Mouse (Mus musculus) neural tube, embryonic 11.5 days (tissue): ENCODE results near the gene Insr. TPM values are rescaled to one million over a fixed set of nuclear protein-coding genes. Genes with fewer than 3 reads are reported as not detected.
"Not testable (repeated sequence)": the region's sequence is repeated elsewhere in the genome, so short reads cannot be mapped to it uniquely, and the experiment has no call there.

Source experiments
- ATAC-seq: fragments of 200-750 bp; cut with Nextera tagmentation; 2 replicates; pipeline ENCODE4 v1.8.0; 2017; ENCODE audit warnings: moderate number of reproducible peaks, mild to moderate bottlenecking, moderate TSS enrichment, moderate library complexity; ENCODE audit not compliant: insufficient read depth, low FRiP score, low TSS enrichment
- DNase-seq: peaks from one replicate; pipeline ENCODE4 v3.0.0-alpha.2; 2015; ENCODE audit warnings: low spot score
- H3K27ac ChIP-seq: fragments of 300-500 bp; sonication (generic); 2 replicates; pipeline ENCODE4 v1.5.1; 2014; ENCODE audit warnings: low read depth, mild to moderate bottlenecking, low read length
- H3K27me3 ChIP-seq: fragments of 300-500 bp; sonication (generic); 2 replicates; pipeline ENCODE4 v1.6.1; 2014; ENCODE audit warnings: mild to moderate bottlenecking, low read length, mixed read lengths; ENCODE audit not compliant: control insufficient read depth, insufficient read depth
- H3K36me3 ChIP-seq: fragments of 300-500 bp; sonication (generic); 2 replicates; pipeline ENCODE4 v1.6.1; 2014; ENCODE audit warnings: mild to moderate bottlenecking, low read length, moderate library complexity, mixed read lengths; ENCODE audit not compliant: control insufficient read depth, insufficient read depth
- H3K4me1 ChIP-seq: fragments of 300-500 bp; sonication (generic); 2 replicates; pipeline ENCODE4 v1.6.1; 2014; ENCODE audit warnings: low read length, mixed read lengths; ENCODE audit not compliant: control insufficient read depth, insufficient read depth
- H3K4me2 ChIP-seq: fragments of 300-500 bp; sonication (generic); 2 replicates; pipeline ENCODE4 v1.6.1; 2014; ENCODE audit warnings: low read depth, mild to moderate bottlenecking, moderate library complexity
- H3K4me3 ChIP-seq: fragments of 300-500 bp; sonication (generic); 2 replicates; pipeline ENCODE4 v1.5.1; 2014; ENCODE audit warnings: low read depth, low read length
- H3K9ac ChIP-seq: fragments of 300-500 bp; sonication (generic); 2 replicates; pipeline ENCODE4 v1.6.1; 2014; ENCODE audit warnings: mild to moderate bottlenecking, low read length
- H3K9me3 ChIP-seq: fragments of 300-500 bp; sonication (generic); 2 replicates; pipeline ENCODE4 v1.6.1; 2016; ENCODE audit warnings: low read length; ENCODE audit not compliant: control insufficient read depth
- WGBS: fragments of 180-500 bp; shearing (Covaris S2); extraction: QIAGEN DNeasy Blood & Tissue Kit; methylation state at CpG from one replicate; pipeline ENCODE4 v1.1.7; 2014; 5-methylcytosine and 5-hydroxymethylcytosine counted together
- polyA plus RNA-seq: library from polyadenylated mRNA; unstranded; fragments of >200 nt; fragmentation: Nextera tagmentation; extraction: Ambion mirVana; gene quantifications from 2 replicates; pipeline ENCODE4 v1.2.1, GENCODE M21; 2014

The Insr gene
- 43.3 and 43.4 TPM in 2 replicates for polyA plus RNA-seq

DNA sequence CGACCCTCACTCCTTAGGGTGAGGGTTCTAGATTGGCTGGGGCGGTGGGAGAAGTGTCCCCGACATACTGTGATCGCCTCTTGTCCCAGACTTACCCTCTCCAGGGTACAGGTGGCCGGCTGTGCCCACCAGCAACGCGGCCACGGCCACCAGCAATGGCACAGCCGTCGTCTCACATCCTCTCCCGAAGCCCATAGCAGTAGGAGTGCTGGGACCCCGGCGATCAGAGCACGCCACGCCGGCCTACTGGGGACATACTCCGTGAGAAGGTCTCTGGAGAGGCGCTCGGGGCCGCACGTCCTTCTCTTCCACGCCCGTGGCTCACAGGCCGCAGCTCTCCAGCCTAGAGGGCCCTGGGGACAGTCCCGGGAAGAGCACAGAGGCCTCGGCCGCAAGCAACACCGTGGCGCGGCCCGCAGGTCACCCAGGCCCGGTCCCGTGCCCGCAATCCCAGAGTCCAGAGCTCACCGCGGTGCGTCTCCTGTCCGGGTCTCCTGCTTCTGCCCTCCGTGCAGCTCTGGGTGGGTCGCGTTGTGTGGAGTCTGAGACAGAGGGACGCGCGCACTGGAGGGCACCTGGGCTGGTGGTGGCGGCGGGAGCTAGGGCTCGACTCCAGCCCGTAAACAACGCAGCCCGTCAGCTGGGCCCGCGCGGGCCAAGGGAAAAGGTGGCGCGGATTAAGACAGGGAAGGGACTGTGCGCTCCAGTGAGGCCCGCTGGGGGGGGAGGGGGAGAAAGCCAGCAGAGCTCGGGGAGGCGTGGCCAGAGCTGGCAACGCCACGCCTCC, at the start of gene Insr:
TSS of gene Insr (minus strand) at position 684 of the 787 bp plus-strand sequence.
- DNase-seq (peak; percentile 96), ATAC-seq (peak; percentile 93)
- Histone ChIP-seq H3K4me1 (peaks cover 8% of the 10 kb centered on the region), H3K4me2 (peak within 1 kb of the TSS; percentile 41), H3K27me3 (no peaks in the 10 kb centered on the region), H3K27ac (peak within 1 kb of the TSS; percentile 41; the same call in 1 of the 2 replicates), H3K9ac (peak within 1 kb of the TSS; percentile 93), H3K9me3 (no peaks in the 10 kb centered on the region), H3K4me3 (peak within 1 kb of the TSS; percentile 88), H3K36me3 (no peaks in the 10 kb centered on the region; the same call in 1 of the 2 replicates)
- under 1% methylated on average over 57 of the region's 61 CpGs for WGBS

DNA sequence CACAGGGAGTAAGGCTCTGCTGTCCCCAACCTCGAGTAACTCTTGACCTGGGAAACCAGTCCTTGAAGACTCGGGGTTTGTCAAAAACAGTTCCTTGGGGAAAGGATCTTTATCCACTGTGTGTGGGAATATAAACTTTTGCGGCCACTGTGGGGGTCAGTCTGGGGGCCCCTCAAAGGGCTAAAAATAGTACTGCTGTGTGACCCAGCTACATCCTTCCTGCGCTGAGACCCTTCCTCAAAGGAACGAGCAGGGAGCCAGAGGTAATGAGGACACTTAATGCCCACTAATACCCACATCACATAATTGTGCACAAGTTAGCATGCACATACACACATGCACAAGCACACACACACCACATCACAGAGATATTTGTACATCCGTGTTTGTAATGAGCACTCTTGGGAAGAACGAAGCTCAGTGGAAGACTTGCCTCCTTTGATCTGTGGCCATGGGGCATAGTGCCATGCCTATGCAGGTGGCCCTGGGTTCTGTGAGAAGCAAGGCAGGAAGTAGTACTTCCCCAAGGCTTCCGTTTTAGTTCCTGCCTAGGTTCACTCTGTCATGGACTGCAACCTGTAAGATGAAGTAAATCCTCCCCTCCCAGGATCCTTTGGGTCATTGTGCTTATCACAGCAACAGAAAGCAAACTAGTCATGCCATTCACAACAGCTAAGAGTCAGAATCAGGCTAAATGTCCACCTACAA, 48.3 kb upstream of the Insr start:
- no peaks in the 10 kb centered on the region for H3K36me3 ChIP-seq
- no peak overlapping the region for H3K27ac ChIP-seq
- H3K9ac ChIP-seq: no peak overlapping the region
- whole genome bisulfite sequencing: 84% methylated on average over 8 of the region's 8 CpGs
- no peak for ATAC-seq
- H3K27me3 ChIP-seq: no peaks in the 10 kb centered on the region
- no peaks in the 10 kb centered on the region for H3K4me1 ChIP-seq
- H3K4me2 ChIP-seq: no peak overlapping the region
- no peak for DNase-seq
- H3K4me3 ChIP-seq: no peak overlapping the region
- no peaks in the 10 kb centered on the region for H3K9me3 ChIP-seq

GRCm38 (mm10) chr8:3327056-3327455, 47.6 kb upstream of the Insr start:
- Histone ChIP-seq H3K4me1 (no peaks in the 10 kb centered on the region), H3K4me3 (no peak overlapping the region), H3K9me3 (no peaks in the 10 kb centered on the region), H3K4me2 (no peak overlapping the region), H3K9ac (no peak overlapping the region), H3K27me3 (no peaks in the 10 kb centered on the region), H3K27ac (no peak overlapping the region), H3K36me3 (no peaks in the 10 kb centered on the region)
- ATAC-seq: no peak
- DNase-seq: no peak
- 83% methylated on average over 1 of the region's 1 CpGs for WGBS

DNA sequence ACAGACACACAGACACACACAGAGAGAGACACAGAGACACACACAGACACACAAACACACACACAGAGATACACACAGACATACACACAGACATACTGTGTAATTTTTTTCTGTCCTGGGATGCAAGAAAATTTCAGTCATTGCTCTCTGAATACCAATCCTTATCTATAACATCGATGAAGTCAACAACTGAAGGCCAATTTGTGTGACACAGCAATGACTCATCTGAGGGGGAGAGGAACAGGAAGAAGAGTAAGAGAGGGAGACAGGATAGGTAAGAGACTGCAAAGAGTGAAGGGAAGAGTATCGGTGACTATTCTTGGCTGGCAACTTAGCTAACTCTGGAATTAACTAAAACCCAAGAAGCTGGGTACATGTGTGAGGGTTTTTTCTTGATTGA, 44.8 kb upstream of the Insr start:
- no peak overlapping the region for H3K9ac ChIP-seq
- H3K27me3 ChIP-seq: no peaks in the 10 kb centered on the region
- no peaks in the 10 kb centered on the region for H3K36me3 ChIP-seq
- no peak overlapping the region for H3K4me3 ChIP-seq
- no peak overlapping the region for H3K4me2 ChIP-seq
- H3K27ac ChIP-seq: no peak overlapping the region
- WGBS: 89% methylated on average over 2 of the region's 2 CpGs
- H3K4me1 ChIP-seq: no peaks in the 10 kb centered on the region
- DNase-seq: no peak
- no peak for ATAC-seq
- H3K9me3 ChIP-seq: no peaks in the 10 kb centered on the region

DNA sequence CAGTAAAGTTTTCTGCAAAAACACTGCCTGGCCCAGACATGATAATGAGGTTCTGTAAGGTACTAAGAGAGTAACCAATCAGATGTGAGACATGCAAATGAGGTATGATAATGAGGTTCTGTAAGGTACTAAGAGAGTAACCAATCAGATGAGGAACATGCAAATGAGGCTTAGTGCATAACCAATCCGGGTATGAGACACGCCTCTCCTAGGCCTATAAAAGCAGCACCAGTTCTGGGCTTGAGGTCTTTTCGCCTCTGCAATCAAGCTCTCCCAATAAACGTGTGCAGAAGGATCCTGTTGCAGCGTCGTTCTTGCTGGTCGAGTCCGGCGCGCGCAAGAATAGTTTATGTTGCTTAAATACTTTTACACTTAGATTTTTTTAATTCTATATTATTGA, 39.9 kb upstream of the Insr start:
- H3K4me3 ChIP-seq, ATAC-seq, H3K36me3 ChIP-seq, H3K4me1 ChIP-seq, H3K27ac ChIP-seq, DNase-seq, H3K4me2 ChIP-seq, H3K27me3 ChIP-seq, H3K9me3 ChIP-seq, H3K9ac ChIP-seq: not testable (repeated sequence)
- 97% methylated on average over 8 of the region's 11 CpGs for WGBS

DNA sequence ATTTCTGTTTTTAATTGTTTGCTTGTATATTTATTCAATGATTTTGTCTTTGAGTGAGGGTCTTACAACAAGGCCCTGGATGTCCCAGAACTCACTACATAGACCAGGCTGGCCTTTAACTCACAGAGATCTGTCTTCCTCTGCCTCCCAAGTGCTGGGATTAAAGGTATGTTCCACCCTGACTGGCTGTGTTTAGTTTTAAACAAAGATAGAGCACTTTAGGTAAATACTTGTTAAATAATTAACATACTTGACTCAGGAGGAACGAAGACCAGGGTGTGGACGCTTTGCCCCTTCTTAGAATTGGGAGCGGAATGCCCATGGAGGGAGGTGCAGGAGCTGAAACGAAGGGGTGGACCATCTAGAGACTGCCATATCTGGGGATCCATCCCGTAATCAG, 37.2 kb upstream of the Insr start:
- no peaks in the 10 kb centered on the region for H3K36me3 ChIP-seq
- no peak overlapping the region for H3K4me2 ChIP-seq
- DNase-seq: no peak
- H3K9me3 ChIP-seq: no peaks in the 10 kb centered on the region
- ATAC-seq: no peak
- H3K9ac ChIP-seq: no peak overlapping the region
- 90% methylated on average over 5 of the region's 5 CpGs for WGBS
- no peaks in the 10 kb centered on the region for H3K4me1 ChIP-seq
- no peak overlapping the region for H3K4me3 ChIP-seq
- no peaks in the 10 kb centered on the region for H3K27me3 ChIP-seq
- H3K27ac ChIP-seq: no peak overlapping the region

- WGBS: 72% methylated on average over 2 of the region's 2 CpGs
- H3K9me3 ChIP-seq: no peaks in the 10 kb centered on the region
- H3K4me2 ChIP-seq: no peak overlapping the region
- H3K9ac ChIP-seq: no peak overlapping the region
- no peak overlapping the region for H3K27ac ChIP-seq
- H3K4me3 ChIP-seq: no peak overlapping the region
- ATAC-seq (no peak), DNase-seq (no peak)
- H3K4me1 ChIP-seq: no peaks in the 10 kb centered on the region
- no peaks in the 10 kb centered on the region for H3K27me3 ChIP-seq
- H3K36me3 ChIP-seq: no peaks in the 10 kb centered on the region
These were observed 34.9 kb upstream of the Insr start for GRCm38 (mm10) chr8:3314345-3314744.

DNA sequence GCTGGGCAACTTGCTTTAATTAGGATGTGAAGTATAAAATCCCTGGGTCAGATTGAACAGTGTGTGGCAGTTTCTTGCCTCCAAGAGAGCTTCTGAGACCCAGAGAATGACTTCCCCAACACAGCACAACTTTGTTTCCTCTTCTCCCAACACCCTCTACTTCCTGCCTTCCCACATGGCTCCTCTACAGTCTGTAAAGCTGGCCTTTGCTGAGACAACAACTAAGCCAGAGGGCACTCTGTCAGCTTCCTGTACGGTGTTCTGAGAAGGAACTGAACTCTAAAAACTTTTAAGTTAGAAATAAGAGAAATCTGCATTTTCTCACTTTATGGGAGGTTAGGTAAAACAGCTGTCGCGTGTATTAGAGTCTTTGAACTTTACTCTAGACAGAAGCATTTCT, 34.4 kb upstream of the Insr start:
- Histone ChIP-seq H3K36me3 (no peaks in the 10 kb centered on the region), H3K4me1 (no peaks in the 10 kb centered on the region), H3K27ac (no peak overlapping the region), H3K4me3 (no peak overlapping the region), H3K9me3 (no peaks in the 10 kb centered on the region), H3K9ac (no peak overlapping the region), H3K27me3 (no peaks in the 10 kb centered on the region), H3K4me2 (no peak overlapping the region)
- 78% methylated on average over 3 of the region's 3 CpGs for WGBS
- ATAC-seq (no peak), DNase-seq (no peak)

DNA sequence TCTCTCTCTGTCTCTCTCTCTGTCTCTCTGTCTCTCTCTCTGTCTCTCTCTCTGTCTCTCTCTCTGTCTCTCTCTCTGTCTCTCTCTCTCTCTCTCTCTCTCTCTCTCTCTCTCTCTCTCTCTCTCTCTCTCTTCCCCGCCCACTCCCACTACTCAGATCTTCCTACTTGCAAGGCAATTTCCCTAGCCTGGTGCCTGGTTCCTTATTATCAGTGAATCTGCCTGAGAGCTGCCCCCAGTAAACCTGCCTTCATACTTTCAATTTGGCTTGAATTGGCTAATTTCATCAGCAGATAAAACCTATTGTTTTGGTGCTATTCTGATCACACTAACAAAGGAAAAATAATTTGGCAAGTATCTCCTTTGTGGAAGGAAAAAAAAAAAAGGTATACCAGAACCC, 34.0 kb upstream of the Insr start:
- WGBS: 80% methylated on average over 1 of the region's 1 CpGs
- not testable (repeated sequence) for H3K9ac ChIP-seq, H3K27me3 ChIP-seq, ATAC-seq, H3K4me3 ChIP-seq, H3K9me3 ChIP-seq, H3K4me2 ChIP-seq, DNase-seq, H3K27ac ChIP-seq, H3K4me1 ChIP-seq, H3K36me3 ChIP-seq
